In the genomic region with DNA sequence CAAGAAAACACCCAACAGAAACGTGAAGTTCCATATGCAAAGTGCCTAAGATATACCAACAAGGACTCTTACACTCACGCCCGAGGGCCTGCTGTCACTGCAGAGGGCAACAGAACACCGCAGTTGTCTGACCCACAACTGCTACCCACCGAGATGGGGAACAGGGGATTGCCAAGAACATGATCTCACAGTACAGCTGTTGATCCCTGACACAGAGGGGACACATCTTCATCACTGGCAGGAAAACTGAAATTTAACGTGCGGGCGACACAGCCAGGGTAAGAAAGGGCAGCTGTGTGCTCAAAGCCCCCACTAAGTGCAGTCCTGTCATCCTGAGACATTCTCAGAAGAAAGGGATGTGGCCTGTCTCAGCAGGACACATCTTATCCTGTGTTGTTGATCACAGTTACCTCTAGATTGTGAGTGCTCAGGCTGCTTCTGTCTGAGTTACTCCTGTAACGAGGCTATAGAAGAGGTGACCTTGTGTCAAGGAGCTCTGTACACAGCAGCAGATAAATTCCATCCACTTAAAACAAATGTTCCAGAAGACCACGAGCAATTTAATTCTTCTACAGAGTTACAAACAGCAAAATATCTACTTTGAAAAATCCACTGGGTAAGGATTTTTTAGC, we compare ENCODE assay signal across 12 mouse cellular contexts. TPM values are rescaled to one million over a fixed set of nuclear protein-coding genes. Genes with fewer than 3 reads are reported as not detected.
DNase-seq lines count a peak whose midpoint lies in the region; ATAC-seq and TF ChIP-seq lines count a peak whose summit lies in the region.
"Had no signal": no experiment of that assay in that cellular context is flagged by ENCODE, and none has a peak within 500 bp of the region (broad histone marks: within the 10 kb centered on the region; RNA-seq: fewer than 3 reads in every experiment).

No protein-coding gene starts in this region.

- no peaks in the 10 kb centered on the region for H3K27me3 ChIP-seq in heart, embryonic 13.5 days (replicated peaks)
- no peaks in the 10 kb centered on the region for H3K27me3 ChIP-seq in megakaryocyte, embryonic 14.5 days (replicated peaks)
- H3K27me3 ChIP-seq in stomach, postnatal 0 days (ENCODE audit: control insufficient read depth, insufficient read depth, low read length): no peaks in the 10 kb centered on the region
- H3K27me3 ChIP-seq: hindbrain, embryonic 15.5 days; liver, embryonic 13.5 days; neural tube, embryonic 13.5 days had no signal

- H3K27ac ChIP-seq in heart, embryonic 13.5 days (replicated peaks): peak overlapping the region; percentile 77
- no peak overlapping the region; the same call in 1 of the 2 replicates for H3K27ac ChIP-seq in stomach, postnatal 0 days (replicated peaks)
- H3K27ac ChIP-seq: hindbrain, embryonic 15.5 days; liver, embryonic 13.5 days; neural tube, embryonic 13.5 days had no signal

- WGBS in heart, embryonic 13.5 days: 61% methylated on average over 10 of the region's 10 CpGs
- 65% methylated on average over 10 of the region's 10 CpGs for WGBS in stomach, postnatal 0 days

- intact Hi-C loops in heart, postnatal 36 days (cut with DNase I): no loop called here
- intact Hi-C loops in left cerebral cortex, postnatal 10 days (cut with DNase I): no loop called here

- no peaks in the 10 kb centered on the region for H3K9me3 ChIP-seq in heart, embryonic 13.5 days
- H3K9me3 ChIP-seq in megakaryocyte, embryonic 14.5 days: no peaks in the 10 kb centered on the region
- no peaks in the 10 kb centered on the region for H3K9me3 ChIP-seq in stomach, postnatal 0 days (ENCODE audit: control insufficient read depth, low read length)
- H3K9me3 ChIP-seq: hindbrain, embryonic 15.5 days; liver, embryonic 13.5 days; neural tube, embryonic 13.5 days had no signal

- H3K4me3 ChIP-seq in heart, embryonic 13.5 days: no peak overlapping the region
- peak overlapping the region; percentile 82 for H3K4me3 ChIP-seq in megakaryocyte, embryonic 14.5 days (replicated peaks)
- H3K4me3 ChIP-seq in stomach, postnatal 0 days (ENCODE audit: low read depth, low read length): no peak overlapping the region
- H3K4me3 ChIP-seq: hindbrain, embryonic 15.5 days; liver, embryonic 13.5 days; neural tube, embryonic 13.5 days had no signal

- TF ChIP-seq CTCF in stomach, postnatal 0 days (IDR thresholded peaks at IDR 0.05; ENCODE audit: low read depth): no peak

- peak overlapping the region; percentile 21 for H3K9ac ChIP-seq in heart, embryonic 13.5 days
- H3K9ac ChIP-seq in stomach, postnatal 0 days (ENCODE audit: low read length): 0 out of 2 replicates have a peak overlapping the region, but pooled peaks have one; percentile 18
- H3K9ac ChIP-seq: hindbrain, embryonic 15.5 days; liver, embryonic 13.5 days; neural tube, embryonic 13.5 days had no signal

- H3K4me2 ChIP-seq in heart, embryonic 13.5 days: 0 out of 2 replicates have a peak overlapping the region, but pooled peaks have one; percentile 3
- no peak overlapping the region for H3K4me2 ChIP-seq in stomach, postnatal 0 days (replicated peaks; ENCODE audit: low read depth)
- H3K4me2 ChIP-seq: hindbrain, embryonic 15.5 days; liver, embryonic 13.5 days; midbrain, embryonic 11.5 days; neural tube, embryonic 13.5 days had no signal

- TF ChIP-seq EP300 in stomach, postnatal 0 days (optimal IDR thresholded peaks at IDR 0.05): no peak

- H3K36me3 ChIP-seq in heart, embryonic 13.5 days: no peaks in the 10 kb centered on the region
- H3K36me3 ChIP-seq in megakaryocyte, embryonic 14.5 days (replicated peaks; ENCODE audit: low read length): peaks cover 95% of the 10 kb centered on the region
- H3K36me3 ChIP-seq in stomach, postnatal 0 days (ENCODE audit: control insufficient read depth, insufficient read depth, low read length): no peaks in the 10 kb centered on the region
- H3K36me3 ChIP-seq: hindbrain, embryonic 15.5 days; liver, embryonic 13.5 days; neural tube, embryonic 13.5 days had no signal

- no peak for DNase-seq in heart, postnatal 36 days
- peak; percentile 38 for DNase-seq in adrenal gland, postnatal 10 days
- peak; percentile 54 for DNase-seq in stomach, postnatal 0 days (ENCODE audit: low spot score)
- no peak for DNase-seq in left cerebral cortex, postnatal 10 days (ENCODE audit: extremely low spot score in 1 of 2, low spot score in 2 of 2)
- DNase-seq: liver, embryonic 13.5 days; right cerebral cortex, postnatal 14 days had no signal

- no peak for ATAC-seq in heart, embryonic 13.5 days (ENCODE audit: extremely low read depth, insufficient number of reproducible peaks, low FRiP score, low TSS enrichment)
- no peak for ATAC-seq in megakaryocyte, adult 5-6 weeks (ENCODE audit: poor library complexity, severe bottlenecking)
- no peak for ATAC-seq in stomach, postnatal 0 days (ENCODE audit: low FRiP score, low TSS enrichment)

- H3K4me1 ChIP-seq in heart, embryonic 13.5 days: peaks cover 56% of the 10 kb centered on the region
- peaks cover 99% of the 10 kb centered on the region for H3K4me1 ChIP-seq in megakaryocyte, embryonic 14.5 days
- no peaks in the 10 kb centered on the region for H3K4me1 ChIP-seq in stomach, postnatal 0 days (replicated peaks; ENCODE audit: control insufficient read depth, insufficient read depth)

RNA-seq across cellular contexts. Expression of a gene that starts 38.0 kb away (rescaled TPM):
- 27.4 and 29.0 TPM in 2 replicates for polyA plus RNA-seq in heart, embryonic 13.5 days (2015; fragmentation: Nextera tagmentation; extraction: Ambion mirVana)
- total RNA-seq in heart, postnatal 36 days (2021): 10 to 100 TPM; 11.4 to 11.7 TPM
- polyA plus RNA-seq in megakaryocyte, embryonic 14.5 days (2012; ENCODE audit: insufficient read depth, low replicate concordance): 28.5 and 57.6 TPM in 2 replicates
- 21.4 and 21.9 TPM in 2 replicates for total RNA-seq in megakaryocyte, adult 5-6 weeks (2015)
- total RNA-seq in megakaryocyte, adult 5-6 weeks (2017): 19.3 and 23.3 TPM in 2 replicates
- 10 to 100 TPM; 29.0 to 34.8 TPM for total RNA-seq in adrenal gland, postnatal 10 days (2021)
- 13.8 and 18.8 TPM in 2 replicates for polyA plus RNA-seq in stomach, postnatal 0 days (2015; fragmentation: Nextera tagmentation; extraction: Ambion mirVana)
- total RNA-seq in left cerebral cortex, postnatal 10 days (2021): 10 to 100 TPM; 10.7 to 12.4 TPM

RNA-seq across cellular contexts. Expression of a gene that starts 40.6 kb away (rescaled TPM):
- 3.7 and 4.2 TPM in 2 replicates for polyA plus RNA-seq in heart, embryonic 13.5 days (2015; fragmentation: Nextera tagmentation; extraction: Ambion mirVana)
- total RNA-seq in heart, postnatal 36 days (2021): 1 to 10 TPM; 3.4 to 4.2 TPM
- polyA plus RNA-seq in megakaryocyte, embryonic 14.5 days (2012; ENCODE audit: insufficient read depth, low replicate concordance): 3.6 and 6.9 TPM in 2 replicates
- 55.6 and 67.9 TPM in 2 replicates for total RNA-seq in megakaryocyte, adult 5-6 weeks (2015)
- total RNA-seq in megakaryocyte, adult 5-6 weeks (2017): 69.1 and 73.5 TPM in 2 replicates
- total RNA-seq in adrenal gland, postnatal 10 days (2021): 10 to 100 TPM; 13.4 to 14.2 TPM
- 2.9 and 3.2 TPM in 2 replicates for polyA plus RNA-seq in stomach, postnatal 0 days (2015; fragmentation: Nextera tagmentation; extraction: Ambion mirVana)
- total RNA-seq in left cerebral cortex, postnatal 10 days (2021): 1 to 10 TPM; 3.4 to 3.8 TPM

RNA-seq across cellular contexts. Expression of a gene that starts 56.9 kb away (rescaled TPM):
- polyA plus RNA-seq in heart, embryonic 13.5 days (2015; fragmentation: Nextera tagmentation; extraction: Ambion mirVana): 1.9 and 2.0 TPM in 2 replicates
- total RNA-seq in heart, postnatal 36 days (2021): under 1 TPM; 0.57 to 0.64 TPM
- 0.57 and 1.3 TPM in 2 replicates for polyA plus RNA-seq in megakaryocyte, embryonic 14.5 days (2012; ENCODE audit: insufficient read depth, low replicate concordance)
- 0.54 and 0.59 TPM in 2 replicates for total RNA-seq in megakaryocyte, adult 5-6 weeks (2015)
- 1.0 and 1.8 TPM in 2 replicates for total RNA-seq in megakaryocyte, adult 5-6 weeks (2017)
- 1 to 10 TPM; 1.6 to 1.9 TPM for total RNA-seq in adrenal gland, postnatal 10 days (2021)
- 0.77 and 1.0 TPM in 2 replicates for polyA plus RNA-seq in stomach, postnatal 0 days (2015; fragmentation: Nextera tagmentation; extraction: Ambion mirVana)
- 1 to 10 TPM; 6.5 to 8.1 TPM for total RNA-seq in left cerebral cortex, postnatal 10 days (2021)

Comparison
In these comparisons a context has a peak if more than half of its experiments do, and no peak if none do; other contexts are left out.
1. DNase-seq: peak in adrenal gland, postnatal 10 days (single experiment) and stomach, postnatal 0 days (single experiment); none in heart, postnatal 36 days (0 of 2) and left cerebral cortex, postnatal 10 days (0 of 2).